Mouse (Mus musculus) B cell, adult 2 months (primary cell): ENCODE data around the gene Gm34653.
"Not testable (repeated sequence)": the region's sequence is repeated elsewhere in the genome, so short reads cannot be mapped to it uniquely, and the experiment has no call there.

Source experiments
- DNase-seq, 2 experiments: peaks; one replicate each; pipeline ENCODE4 v3.0.0; 2022

Gm34653 gene

DNA sequence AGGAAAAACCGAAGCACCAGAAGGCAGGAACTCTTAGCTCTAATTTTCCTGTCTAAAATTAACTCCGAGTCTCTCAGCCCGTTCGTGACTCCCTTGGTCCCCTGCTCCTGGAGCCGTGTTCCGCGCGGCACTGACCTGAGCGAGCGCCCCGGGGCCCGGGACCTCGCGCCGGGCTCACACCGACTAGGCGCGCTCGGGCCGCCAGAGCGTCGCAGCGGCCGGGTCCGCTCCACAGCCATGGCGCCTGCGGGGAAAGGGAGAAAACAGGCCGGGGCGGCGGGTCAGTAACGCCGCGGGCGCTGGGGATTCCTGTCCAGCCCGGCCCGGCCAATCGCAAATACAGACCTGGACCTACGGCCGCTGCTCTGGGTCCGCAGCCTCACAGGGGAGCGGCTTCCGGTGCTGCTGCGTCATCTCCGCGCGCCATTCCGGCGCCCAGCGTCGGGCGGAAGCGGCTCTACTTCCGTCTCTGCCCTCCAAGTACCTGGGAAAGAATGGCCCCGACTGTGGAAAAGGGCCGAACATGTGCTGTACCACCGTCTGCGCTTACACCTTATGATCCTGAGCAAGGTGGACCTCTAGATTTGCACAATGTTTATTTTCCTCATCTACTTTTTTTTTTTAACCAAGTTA, 6.9 kb upstream of the Gm34653 start, which contains the start of gene Fbxw2:
Gene Fbxw2, minus strand, starts transcription at position 485 of the 633 bp plus-strand sequence.
- DNase-seq: peak; percentile 92 to 93

DNA sequence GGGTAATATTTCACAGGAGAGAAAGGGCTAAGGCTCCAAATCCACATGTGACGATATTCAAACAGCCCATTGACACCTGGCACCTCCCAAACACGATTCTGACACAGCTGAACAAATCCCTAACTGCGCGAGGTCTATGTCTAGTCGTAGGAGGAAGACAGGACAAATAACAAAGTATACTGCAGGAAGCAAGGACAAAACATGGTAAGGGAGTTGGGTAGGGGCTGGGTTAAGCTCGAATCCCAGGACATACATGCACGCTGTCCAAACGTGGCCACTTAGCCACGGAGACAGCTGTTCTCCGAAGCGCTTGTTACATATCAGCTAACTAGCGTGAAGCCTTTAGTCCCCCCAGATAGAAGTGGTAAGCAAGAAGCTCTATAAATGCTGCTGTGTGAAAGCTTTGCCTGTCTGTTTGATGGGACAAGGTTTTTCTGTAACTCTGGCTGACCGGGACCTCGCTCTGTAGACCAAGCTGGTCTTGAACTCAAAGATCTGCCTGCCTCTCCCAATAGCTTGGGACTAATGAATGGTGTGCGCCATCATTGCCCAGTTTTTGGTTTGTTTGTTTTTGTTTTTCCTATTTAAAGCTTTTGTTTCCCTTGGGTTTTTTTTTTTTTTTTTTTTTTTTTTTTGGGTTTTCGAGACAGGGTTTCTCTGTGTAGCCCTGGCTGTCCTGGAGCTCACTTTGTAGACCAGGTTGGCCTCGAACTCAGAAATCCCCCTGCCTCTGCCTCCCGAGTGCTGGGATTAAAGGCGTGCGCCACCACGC, 6.2 kb upstream of the Gm34653 start:
- DNase-seq: no peak

DNA sequence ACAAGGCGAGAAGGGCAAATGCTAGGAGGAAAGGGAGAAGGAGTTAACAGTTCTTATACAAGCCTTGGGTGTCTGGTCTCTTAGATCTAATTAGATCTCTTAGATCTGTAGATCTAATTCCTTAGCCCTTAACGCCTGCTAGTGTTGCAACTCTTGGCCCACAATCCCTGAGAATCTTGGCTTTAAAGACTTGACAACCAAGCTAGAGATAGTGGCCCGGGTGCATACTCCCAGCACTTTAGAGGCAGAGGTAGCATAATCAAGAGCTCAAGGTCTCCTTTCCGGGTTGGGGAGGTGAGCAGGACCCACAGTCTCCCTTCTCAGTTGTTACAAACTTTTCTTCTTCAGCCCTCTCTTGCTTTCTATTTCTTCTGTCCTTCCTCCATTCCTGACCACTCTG, 5.2 kb upstream of the Gm34653 start:
- no peak for DNase-seq

DNA sequence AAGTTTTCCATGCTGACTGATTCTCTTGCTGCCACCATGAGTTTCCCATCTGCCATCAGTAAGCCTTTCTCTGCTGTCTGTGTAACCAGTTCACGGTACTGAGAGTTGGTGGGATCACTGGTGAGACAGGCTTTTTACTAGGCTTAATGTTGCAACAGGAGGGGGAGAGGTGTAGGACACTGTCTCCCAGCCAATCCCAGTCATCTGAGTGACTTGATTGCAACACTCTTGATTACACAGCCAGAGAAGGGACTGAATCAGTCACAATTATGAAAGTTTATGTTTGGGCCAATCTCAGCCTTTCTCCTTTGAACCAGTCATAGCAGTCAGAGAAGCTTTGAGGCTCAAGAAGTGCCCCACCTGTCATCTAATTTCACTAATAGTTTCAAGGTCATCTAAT, 4.8 kb upstream of the Gm34653 start:
- DNase-seq: no peak

DNA sequence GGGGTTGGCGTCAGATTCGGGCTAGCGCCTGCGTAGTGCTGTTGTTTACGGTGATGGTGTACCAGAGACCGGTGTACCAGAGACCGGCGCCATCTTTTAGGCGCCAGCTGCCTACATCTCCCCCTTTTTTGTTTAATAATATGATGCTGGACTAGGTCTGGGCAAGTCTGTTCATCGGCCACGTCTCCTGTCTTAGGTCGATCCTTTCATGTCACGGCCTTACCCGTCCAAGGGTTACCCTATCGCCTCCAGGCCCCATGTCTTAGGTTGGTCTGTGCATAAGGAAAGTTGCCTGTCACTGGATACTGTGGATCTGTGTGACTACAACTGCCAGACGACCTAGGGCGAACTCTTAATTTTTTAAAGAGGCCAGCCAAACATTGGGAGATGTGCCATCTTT, 2.7 kb upstream of the Gm34653 start:
- not testable (repeated sequence) for DNase-seq

DNA sequence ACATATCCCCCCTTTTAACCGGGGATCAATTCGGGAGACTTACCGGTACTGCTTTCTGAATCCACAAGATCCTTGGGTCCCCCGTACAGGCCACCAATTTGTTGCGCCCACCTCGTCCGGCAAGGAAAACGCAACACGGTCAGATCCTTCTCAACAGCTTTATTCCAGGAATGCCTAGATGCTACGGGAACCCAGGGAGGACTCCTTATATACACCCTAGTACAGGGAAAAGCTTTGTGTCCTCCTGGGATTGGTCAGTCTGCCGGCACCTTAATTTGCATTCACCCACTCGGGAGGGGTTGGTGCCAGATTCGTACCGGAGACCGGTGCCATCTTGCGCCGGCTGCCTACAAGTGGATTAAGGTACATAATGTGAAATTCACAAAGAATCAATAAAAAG, 817 bp downstream of the Gm34653 start:
- DNase-seq: no peak

DNA sequence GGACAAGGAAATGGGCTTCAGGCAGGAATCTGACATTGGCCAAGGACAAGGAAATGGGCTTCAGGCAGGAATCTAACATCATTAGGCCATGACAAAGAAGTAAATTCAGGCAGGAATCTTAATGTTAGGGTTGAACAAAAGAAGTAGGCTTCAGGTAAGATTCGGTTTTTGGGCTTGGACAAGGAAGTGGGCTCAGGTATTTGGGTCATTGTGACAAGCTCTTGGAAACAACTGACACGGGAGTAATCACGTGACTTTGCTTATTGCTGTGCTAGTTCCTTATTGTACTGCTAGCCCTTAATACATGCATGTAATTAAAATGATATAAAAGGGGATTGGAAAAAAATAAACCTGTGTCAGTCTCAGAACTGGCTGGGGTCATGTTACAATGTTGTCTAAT, 2.9 kb downstream of the Gm34653 start:
- no peak for DNase-seq

DNA sequence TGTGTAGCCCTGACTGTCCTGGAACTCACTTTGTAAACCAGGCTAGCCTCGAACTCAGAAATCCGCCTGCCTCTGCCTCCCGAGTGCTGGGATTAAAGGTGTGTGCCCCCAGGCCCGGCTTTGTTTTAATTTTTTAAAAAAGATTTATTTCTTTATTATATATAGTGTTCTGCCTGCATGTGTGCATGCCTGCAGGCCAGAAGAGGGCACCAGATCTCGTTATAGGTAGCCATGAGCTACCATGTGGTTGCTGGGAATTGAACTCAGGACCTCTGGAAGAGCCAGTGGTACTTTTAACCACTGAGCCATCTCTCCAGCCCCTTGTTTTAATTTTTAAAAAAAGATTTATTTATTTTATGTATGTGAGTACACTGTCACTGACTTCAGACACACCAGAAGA, 7.3 kb downstream of the Gm34653 start:
- peak; percentile 25 to 31 for DNase-seq

DNA sequence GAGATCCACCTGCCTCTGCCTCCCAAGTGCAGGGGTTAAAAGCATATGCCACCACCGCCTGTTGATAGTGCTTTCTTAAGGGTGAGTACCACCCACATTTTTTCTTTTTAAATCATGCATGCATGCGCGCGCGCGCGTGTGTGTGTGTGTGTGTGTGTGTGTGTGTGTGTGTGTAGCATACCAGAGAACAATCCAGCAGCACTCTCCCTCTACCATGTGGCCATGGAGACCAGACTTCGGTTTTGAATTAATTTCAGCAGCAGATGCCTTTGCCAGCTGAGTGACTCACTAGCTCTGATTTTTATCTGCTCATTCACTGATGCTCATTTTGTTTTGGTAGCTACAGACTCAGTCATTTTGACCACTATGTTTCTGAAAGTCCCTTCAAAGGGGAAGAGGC, 8.9 kb downstream of the Gm34653 start:
- no peak for DNase-seq

DNA sequence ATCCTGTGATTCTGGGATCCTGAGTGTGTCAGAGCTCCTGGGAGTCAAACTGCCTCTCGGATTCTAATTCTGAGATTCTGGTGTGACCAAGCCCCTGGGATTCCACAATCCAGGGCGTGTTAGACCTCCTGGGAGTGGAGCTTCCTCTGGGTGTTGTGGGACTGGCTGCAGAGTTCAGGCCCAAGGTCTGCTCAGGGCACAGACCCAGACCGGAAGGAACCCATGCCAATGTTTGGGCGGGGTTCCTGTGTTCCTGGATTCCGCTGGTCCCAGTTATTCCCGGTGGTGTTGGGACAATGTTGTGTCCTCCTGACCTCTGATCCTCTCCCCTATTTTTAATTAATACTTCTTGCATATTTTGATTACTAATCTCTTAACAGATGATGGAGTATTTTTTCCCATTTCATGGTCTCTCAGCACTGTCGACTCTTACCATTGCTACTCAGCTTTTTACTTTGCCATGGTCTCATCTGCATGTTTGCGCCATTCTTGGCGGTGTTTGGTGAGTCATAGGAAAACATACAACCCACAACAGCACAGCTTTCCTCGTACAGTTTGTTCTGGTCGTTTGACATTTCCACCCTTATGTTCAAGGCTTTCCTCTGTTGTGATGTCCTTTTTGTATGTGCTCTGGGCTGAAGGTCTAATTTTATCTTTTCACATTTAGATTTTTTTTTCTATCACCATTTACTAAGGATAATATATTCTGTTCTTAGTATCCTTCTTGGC, 10.6 kb downstream of the Gm34653 start:
- DNase-seq: no peak

DNA sequence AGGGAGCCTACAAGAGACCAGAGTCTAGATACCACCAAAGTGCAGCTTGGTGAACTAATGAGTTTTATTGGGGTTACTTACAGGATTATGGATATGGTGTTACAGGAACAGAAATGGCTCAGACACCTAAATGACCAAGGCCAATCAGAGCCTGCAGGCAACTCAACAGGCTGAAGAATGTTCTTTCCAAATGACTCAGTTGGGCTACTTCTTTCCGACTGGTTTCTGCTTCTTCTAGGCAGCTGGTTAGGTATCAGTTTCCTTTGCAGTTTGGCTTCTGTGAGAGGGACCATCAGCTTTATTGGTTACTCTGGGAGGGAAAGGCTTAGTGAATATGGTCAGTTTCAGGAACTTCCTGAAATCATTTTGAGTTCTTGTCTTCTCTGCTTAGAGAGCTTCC, 14.9 kb downstream of the Gm34653 start:
- no peak for DNase-seq

DNA sequence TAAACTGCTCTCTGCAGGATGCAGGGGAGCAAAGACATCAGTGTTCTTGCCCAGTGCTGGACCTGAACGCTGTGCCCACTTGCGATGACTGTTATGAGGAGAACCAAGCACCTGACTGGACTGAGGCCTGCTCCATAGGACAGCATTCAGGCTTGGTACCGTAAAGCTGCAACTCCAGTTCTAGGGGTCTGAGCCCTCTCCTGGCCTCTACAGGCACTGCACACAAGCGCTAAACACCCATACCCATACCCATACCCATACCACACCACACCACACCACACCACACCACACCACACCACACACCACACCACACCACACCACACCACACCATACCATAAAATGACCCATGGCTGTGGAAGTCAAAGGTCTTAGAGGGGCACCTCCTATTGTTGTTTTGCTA, 22.5 kb downstream of the Gm34653 start:
- no peak for DNase-seq

DNA sequence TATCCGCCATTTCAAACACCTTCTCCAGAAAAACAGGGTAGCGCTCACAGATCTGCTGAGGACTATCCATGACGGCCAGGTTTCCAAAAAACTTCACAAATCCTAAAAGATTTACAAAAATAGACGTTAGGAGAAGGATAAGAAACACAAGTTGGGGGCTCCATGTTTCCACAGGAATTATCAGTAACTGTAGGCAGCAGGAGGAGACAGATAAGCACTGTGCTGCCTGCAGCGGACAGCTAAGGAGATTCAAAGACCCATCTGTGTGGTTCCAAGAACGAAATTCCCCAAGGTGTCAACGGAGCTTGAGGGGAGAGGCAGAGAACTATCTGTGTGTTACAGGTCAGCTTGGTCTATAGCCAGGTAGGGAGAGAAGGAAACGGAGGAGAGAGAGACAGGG, 24.9 kb downstream of the Gm34653 start:
- no peak for DNase-seq

DNA sequence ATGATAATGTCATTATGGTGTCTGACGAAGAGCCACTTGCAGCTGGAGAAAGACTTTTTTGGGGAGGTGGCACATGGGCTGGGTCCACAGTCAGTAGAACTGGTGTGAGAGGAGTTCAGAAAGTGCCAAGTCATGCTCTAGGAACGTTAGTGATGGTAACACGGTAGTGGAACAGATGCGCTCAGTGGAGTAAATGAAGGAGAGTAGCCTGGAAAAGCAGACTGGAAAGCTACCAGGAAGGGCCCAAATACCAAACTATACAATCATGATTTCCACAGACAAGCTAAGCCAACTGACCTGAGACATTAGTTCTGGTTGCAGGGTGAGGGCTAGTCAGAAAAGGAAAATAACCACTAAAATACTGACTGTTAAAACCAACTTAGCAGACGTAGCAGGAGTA, 36.9 kb downstream of the Gm34653 start:
- DNase-seq: no peak

DNA sequence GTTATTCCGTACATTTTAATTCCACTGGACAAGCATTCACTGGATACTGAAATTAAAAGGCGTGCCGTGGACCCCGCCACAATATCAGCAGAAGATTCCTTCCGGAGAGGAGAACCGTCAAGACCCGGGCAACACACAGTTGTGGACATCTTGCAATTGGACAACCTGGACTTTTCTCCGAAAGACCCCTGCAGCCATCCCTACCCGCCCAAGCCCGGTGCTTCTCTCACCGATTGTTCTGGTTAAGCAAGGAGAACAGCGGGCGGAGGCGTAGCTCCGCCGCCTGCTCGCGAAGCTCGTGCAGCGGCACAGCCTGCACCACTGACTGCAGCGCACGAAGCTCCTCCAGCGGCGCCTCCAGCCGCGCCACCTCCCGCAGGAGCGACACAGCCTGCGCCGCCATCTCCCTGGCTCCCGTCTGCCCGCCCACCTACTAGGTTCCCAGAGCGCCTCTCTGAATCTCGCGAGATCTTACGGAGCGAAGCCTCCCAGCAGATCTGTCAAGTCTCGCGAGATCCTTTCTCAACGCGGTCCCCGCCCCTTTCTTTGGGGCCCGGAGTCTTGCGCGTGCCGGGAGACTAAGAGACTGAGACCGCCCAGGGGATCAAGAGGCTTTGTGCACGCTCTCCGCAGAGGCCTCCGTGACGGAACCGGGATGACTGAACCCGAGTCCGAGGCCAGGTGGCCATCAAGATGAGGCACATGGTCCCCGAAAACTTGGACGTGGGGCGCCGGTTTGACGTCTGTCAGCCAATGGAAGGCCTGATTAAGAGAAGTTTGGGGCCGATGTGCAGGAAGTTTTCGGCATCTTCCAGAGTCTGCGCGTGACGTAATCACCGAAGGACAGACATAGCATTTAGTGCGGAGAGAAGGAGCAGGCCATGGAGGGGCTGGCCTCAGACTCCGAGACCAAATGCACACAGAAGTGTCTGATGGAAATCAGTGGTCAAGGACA, 38.0 kb downstream of the Gm34653 start:
- DNase-seq: peak; percentile 91 to 92

DNA sequence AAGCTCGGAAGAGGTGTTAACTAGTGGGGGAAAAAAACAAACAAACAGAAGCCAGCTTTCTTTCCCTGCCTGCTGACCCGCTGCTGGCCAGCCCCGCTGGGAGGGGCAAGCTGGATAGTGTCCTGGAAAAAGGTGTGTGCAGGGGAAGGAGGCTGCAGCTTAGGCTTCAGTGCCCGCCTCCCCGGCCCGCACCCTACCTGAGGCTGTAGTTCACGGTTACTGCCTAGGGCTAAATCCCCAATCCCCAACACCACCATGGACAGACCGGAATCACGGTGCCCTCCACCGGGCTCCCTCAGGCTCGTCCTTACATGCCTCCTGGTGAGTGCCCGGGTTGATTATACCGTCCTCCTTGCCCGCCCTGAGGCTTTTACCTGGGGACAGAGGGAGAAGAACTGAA, 41.5 kb downstream of the Gm34653 start, which contains the start of gene Cutal:
Gene Cutal, plus strand, starts transcription at position 126 of the 400 bp plus-strand sequence.
- no peak for DNase-seq

DNA sequence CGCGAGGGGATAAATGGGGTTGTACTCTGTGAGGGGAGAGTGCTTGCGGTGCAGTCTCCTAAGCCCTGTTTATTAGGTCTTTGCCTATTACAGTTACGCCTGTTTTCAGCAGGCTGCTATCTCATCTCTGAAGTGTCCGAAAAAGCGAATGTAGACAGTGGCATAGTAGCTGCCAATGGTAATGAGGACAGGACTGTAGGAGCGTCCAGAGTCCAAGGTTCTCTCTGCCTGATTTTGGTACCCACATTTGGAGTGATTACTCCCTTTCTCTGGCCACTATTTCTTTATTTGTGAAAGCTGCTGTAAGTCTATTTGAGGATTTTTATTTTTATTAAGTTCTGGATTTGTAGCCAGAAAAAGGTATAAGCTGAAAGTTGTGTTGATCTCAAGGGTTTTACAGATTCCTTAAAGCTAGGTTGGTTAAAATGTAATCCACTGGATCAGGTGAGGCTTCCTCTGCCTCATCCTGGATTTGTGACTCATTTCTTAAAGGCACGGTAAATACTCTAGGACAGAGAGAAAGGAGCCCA, 42.1 kb downstream of the Gm34653 start, which contains the start of gene Psmd5:
Gene Psmd5, minus strand, starts transcription at position 153 of the 530 bp plus-strand sequence.
- no peak for DNase-seq

DNA sequence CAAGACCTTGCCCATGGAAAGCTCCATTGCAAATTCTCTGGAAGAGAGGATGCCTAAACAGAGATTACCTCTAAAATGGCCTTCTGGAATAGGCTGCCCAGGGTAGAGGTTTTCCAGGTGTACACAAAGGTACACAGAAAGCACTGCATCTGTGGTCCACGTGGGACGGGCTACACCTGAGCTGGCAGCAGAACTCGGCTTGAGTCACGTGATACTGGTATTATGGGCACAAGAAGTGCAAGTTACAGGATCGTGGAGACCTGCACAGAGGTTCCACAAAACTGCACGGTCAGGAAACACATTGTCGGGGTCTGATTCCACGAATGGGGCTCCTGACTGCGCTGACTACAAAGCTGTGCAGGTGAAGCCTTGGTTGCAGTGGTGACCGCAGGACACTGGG, 47.2 kb downstream of the Gm34653 start:
- DNase-seq: no peak

DNA sequence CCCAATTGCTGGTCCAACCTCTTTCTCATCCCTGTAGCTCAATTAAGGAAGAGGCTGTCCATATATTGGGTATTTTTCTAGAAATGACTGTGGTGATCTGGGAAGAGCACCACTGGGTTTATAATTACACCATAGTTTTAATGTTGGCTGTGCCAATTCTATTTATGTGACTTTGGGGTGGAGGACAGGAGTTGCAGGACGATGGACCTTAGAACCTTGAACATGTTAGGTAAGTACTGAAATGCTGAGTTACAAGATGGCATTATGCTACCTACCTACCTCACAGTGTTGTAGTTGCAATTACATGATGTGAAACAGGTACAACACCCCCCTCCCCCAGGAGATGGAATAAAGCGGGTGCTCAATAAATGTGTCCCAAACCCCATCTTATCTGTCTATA, 50.0 kb downstream of the Gm34653 start:
- DNase-seq: no peak

DNA sequence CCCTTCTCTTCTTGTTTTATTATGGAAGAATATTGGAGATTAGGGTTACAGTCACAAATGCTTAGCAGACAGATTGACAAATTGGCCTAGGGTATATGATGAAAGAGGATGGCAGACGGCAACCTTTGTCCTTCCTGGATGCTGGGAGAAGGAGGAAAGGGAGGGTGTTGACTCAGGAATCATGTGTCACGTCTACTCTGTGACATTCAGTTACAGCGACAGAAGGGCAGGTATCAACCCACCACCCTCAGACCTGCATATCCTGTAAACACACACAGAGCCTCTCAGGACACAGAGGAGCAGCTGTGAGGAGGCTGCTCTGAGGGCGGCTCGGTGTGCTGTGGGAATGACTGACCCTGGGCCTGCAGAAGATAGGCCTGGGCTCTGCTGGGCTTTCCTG, 50.4 kb downstream of the Gm34653 start:
- no peak for DNase-seq

DNA sequence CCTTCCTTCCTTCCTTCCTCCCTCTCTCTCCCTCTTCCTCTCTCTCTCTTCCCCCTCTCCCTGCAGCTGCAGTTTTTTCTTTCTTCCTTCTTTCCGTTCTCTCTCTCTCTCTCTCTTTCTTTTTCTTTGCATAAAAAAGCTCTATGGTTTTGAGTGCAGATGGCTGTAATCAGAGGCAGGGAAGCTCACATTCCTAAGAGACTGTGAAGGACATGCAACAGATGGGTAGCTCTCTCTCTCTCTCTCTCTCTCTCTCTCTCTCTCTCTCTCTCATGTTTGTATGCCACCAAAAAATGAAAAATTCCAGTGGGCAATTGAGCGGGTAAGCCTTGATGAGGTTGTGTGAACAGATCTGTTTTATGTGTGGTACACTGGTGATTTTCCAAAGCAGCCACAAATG, 51.4 kb downstream of the Gm34653 start:
- no peak for DNase-seq
